Mouse (Mus musculus) stomach, embryonic 16.5 days (tissue): ENCODE results near the gene Synpo2. TPM values are rescaled to one million over a fixed set of nuclear protein-coding genes. Genes with fewer than 3 reads are reported as not detected.

ENCODE experiments used
- ATAC-seq: fragments of 200-750 bp; cut with Nextera tagmentation; 2 replicates; pipeline ENCODE4 v1.8.0; 2017; ENCODE audit warnings: moderate number of reproducible peaks, moderate TSS enrichment; ENCODE audit not compliant: insufficient read depth, low FRiP score
- H3K27ac ChIP-seq: fragments of 300-500 bp; sonication (generic); 2 replicates; pipeline ENCODE4 v1.5.1; 2014; ENCODE audit warnings: low read length
- H3K27me3 ChIP-seq: fragments of 300-500 bp; sonication (generic); 2 replicates; pipeline ENCODE4 v1.6.1; 2014; ENCODE audit warnings: low read length, control low read depth, mixed read lengths; ENCODE audit not compliant: control insufficient read depth, insufficient read depth
- H3K36me3 ChIP-seq: fragments of 300-500 bp; sonication (generic); 2 replicates; pipeline ENCODE4 v1.6.1; 2014; ENCODE audit warnings: low read length; ENCODE audit not compliant: control insufficient read depth, insufficient read depth
- H3K4me1 ChIP-seq: fragments of 300-500 bp; sonication (generic); 2 replicates; pipeline ENCODE4 v1.6.1; 2014; ENCODE audit warnings: low read length, control low read depth, mixed read lengths; ENCODE audit not compliant: control insufficient read depth, insufficient read depth
- H3K4me2 ChIP-seq: fragments of 300-500 bp; sonication (generic); 2 replicates; pipeline ENCODE4 v1.6.1; 2014; ENCODE audit warnings: low read depth, low read length, mixed read lengths
- H3K4me3 ChIP-seq: fragments of 300-500 bp; sonication (generic); replicated peaks from 2 replicates; pipeline ENCODE4 v1.5.1; 2014; ENCODE audit warnings: mild to moderate bottlenecking, low read length
- H3K9ac ChIP-seq: fragments of 300-500 bp; sonication (generic); 2 replicates; pipeline ENCODE4 v1.6.1; 2014; ENCODE audit warnings: low read length
- H3K9me3 ChIP-seq: fragments of 300-500 bp; sonication (generic); replicated peaks from 2 replicates; pipeline ENCODE4 v1.6.1; 2016; ENCODE audit warnings: low read length, control low read depth; ENCODE audit not compliant: control insufficient read depth
- WGBS: fragments of 180-500 bp; shearing (Covaris S2); extraction: QIAGEN DNeasy Blood & Tissue Kit; methylation state at CpG from one replicate; pipeline ENCODE4 v1.1.7; 2014; 5-methylcytosine and 5-hydroxymethylcytosine counted together
- polyA plus RNA-seq: library from polyadenylated mRNA; unstranded; fragments of >200 nt; fragmentation: Nextera tagmentation; extraction: Ambion mirVana; gene quantifications from 2 replicates; pipeline ENCODE4 v1.2.1, GENCODE M21; 2015

Synpo2 gene
- polyA plus RNA-seq, 1 experiment from 2014 or later: 38.7 TPM

- no peaks in the 10 kb centered on the region for H3K4me1 ChIP-seq
- H3K27ac ChIP-seq: no peak overlapping the region
- H3K4me2 ChIP-seq: no peak overlapping the region
- no peak overlapping the region for H3K9ac ChIP-seq
- 78% methylated on average over 8 of the region's 8 CpGs for WGBS
- no peak for ATAC-seq
- no peak overlapping the region for H3K4me3 ChIP-seq
- no peaks in the 10 kb centered on the region for H3K9me3 ChIP-seq
- no peaks in the 10 kb centered on the region for H3K36me3 ChIP-seq
- H3K27me3 ChIP-seq: no peaks in the 10 kb centered on the region
Measured at GRCm38 (mm10) chr3:123033804-123034203, 202.1 kb downstream of the Synpo2 start.

Other genes starting within 250 kb of the Synpo2 start
- 3.6 and 21.6 TPM in 2 replicates for gene Myoz2, start 201.1 kb downstream of the Synpo2 start, polyA plus RNA-seq
- 110 and 114 TPM in 2 replicates for gene Sec24d, start 31.3 kb upstream of the Synpo2 start, polyA plus RNA-seq
- gene Mettl14, start 150.0 kb upstream of the Synpo2 start, polyA plus RNA-seq: 24.4 and 25.0 TPM in 2 replicates
- gene Prss12, start 210.8 kb upstream of the Synpo2 start, polyA plus RNA-seq: 2.8 and 3.3 TPM in 2 replicates